Mouse (Mus musculus) kidney, embryonic 15.5 days (tissue): ENCODE measurements around the gene Calhm4. TPM values are rescaled to one million over a fixed set of nuclear protein-coding genes. Genes with fewer than 3 reads are reported as not detected.

Experiments used
- ATAC-seq: fragments of 200-750 bp; cut with Nextera tagmentation; replicated peaks from 2 replicates; pipeline ENCODE4 v1.8.0; 2017; ENCODE audit warnings: moderate TSS enrichment; ENCODE audit not compliant: low FRiP score
- H3K27ac ChIP-seq: fragments of 300-500 bp; sonication (generic); 2 replicates; pipeline ENCODE4 v1.5.1; 2015; ENCODE audit warnings: mild to moderate bottlenecking, inconsistent platforms
- H3K27me3 ChIP-seq: fragments of 300-500 bp; sonication (generic); 2 replicates; pipeline ENCODE4 v1.6.1; 2015; ENCODE audit warnings: inconsistent platforms
- H3K36me3 ChIP-seq: fragments of 300-500 bp; sonication (generic); 2 replicates; pipeline ENCODE4 v1.6.1; 2015; ENCODE audit warnings: inconsistent platforms
- H3K4me1 ChIP-seq: fragments of 300-500 bp; sonication (generic); 2 replicates; pipeline ENCODE4 v1.6.1; 2015; ENCODE audit warnings: inconsistent platforms
- H3K4me2 ChIP-seq: fragments of 300-500 bp; sonication (generic); 2 replicates; pipeline ENCODE4 v1.6.1; 2015; ENCODE audit warnings: moderate library complexity, mild to moderate bottlenecking, inconsistent platforms
- H3K4me3 ChIP-seq: fragments of 300-500 bp; sonication (generic); replicated peaks from 2 replicates; pipeline ENCODE4 v1.5.1; 2015; ENCODE audit warnings: mild to moderate bottlenecking, inconsistent platforms
- H3K9ac ChIP-seq: fragments of 300-500 bp; sonication (generic); 2 replicates; pipeline ENCODE4 v1.6.1; 2015; ENCODE audit warnings: mild to moderate bottlenecking, inconsistent platforms
- H3K9me3 ChIP-seq: fragments of 300-500 bp; sonication (generic); replicated peaks from 2 replicates; pipeline ENCODE4 v1.6.1; 2016; ENCODE audit warnings: inconsistent platforms
- WGBS: fragments of 180-500 bp; shearing (Covaris S2); methylation state at CpG from one replicate; pipeline ENCODE4 v1.1.7; 2015; ENCODE audit warnings: mixed read lengths; 5-methylcytosine and 5-hydroxymethylcytosine counted together
- polyA plus RNA-seq: library from polyadenylated mRNA; unstranded; fragments of >200 nt; fragmentation: Nextera tagmentation; extraction: Ambion mirVana; gene quantifications from 2 replicates; pipeline ENCODE4 v1.2.1, GENCODE M21; 2015

Gene Calhm4
- not detected in 2 replicates for polyA plus RNA-seq

- 83% methylated on average over 5 of the region's 5 CpGs for WGBS
- H3K9me3 ChIP-seq = no peaks in the 10 kb centered on the region
- no peaks in the 10 kb centered on the region for H3K36me3 ChIP-seq
- no peak within 1 kb of the TSS for H3K4me2 ChIP-seq
- no peaks in the 10 kb centered on the region for H3K4me1 ChIP-seq
- no peak for ATAC-seq
- no peak within 1 kb of the TSS for H3K9ac ChIP-seq
- H3K4me3 ChIP-seq = no peak within 1 kb of the TSS
- H3K27me3 ChIP-seq = 0 out of 2 replicates have a peak, but pooled peaks cover 2% of the 10 kb centered on the region
- H3K27ac ChIP-seq = no peak within 1 kb of the TSS
These were observed at the start of gene Calhm4 for GRCm38 (mm10) chr10:34044210-34044609. Gene Calhm4, minus strand, starts transcription at chr10:34044310.

GRCm38 (mm10) chr10:34091888-34092287, 47.8 kb upstream of the Calhm4 start:
- Histone ChIP-seq H3K9me3 (no peaks in the 10 kb centered on the region), H3K4me1 (peaks cover 4% of the 10 kb centered on the region; the same call in 1 of the 2 replicates), H3K4me2 (no peak overlapping the region), H3K36me3 (no peaks in the 10 kb centered on the region), H3K4me3 (no peak overlapping the region), H3K27me3 (no peaks in the 10 kb centered on the region), H3K27ac (no peak overlapping the region), H3K9ac (no peak overlapping the region)
- no peak for ATAC-seq
- WGBS = 77% methylated on average over 5 of the region's 5 CpGs

DNA sequence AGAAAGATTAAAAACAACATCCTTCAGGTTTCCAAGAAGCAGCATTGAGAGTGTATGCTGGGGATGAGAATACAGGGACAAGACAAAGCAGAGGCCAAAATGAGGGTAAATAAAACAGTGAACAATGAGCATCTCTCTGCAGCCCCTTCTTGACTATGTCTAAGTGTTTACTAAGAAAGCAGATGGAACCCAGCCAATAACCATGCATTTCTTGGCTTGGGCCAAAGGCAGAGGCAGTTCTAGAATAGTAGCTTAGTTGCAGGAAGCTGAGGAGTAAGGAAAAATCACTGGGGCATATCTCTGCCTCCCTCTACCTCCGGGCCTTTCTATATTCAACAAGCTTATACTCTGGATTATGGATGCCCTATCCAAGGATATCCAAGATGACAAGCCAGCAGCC, 46.4 kb upstream of the Calhm4 start:
- no peak overlapping the region for H3K4me3 ChIP-seq
- H3K27me3 ChIP-seq = no peaks in the 10 kb centered on the region
- H3K9me3 ChIP-seq = no peaks in the 10 kb centered on the region
- no peak for ATAC-seq
- no peak overlapping the region for H3K4me2 ChIP-seq
- H3K9ac ChIP-seq = no peak overlapping the region
- WGBS = 81% methylated on average over 1 of the region's 1 CpGs
- H3K36me3 ChIP-seq = no peaks in the 10 kb centered on the region
- no peak overlapping the region for H3K27ac ChIP-seq
- no peaks in the 10 kb centered on the region for H3K4me1 ChIP-seq

GRCm38 (mm10) chr10:34089517-34089916, 45.4 kb upstream of the Calhm4 start:
- Histone ChIP-seq H3K27me3 (no peaks in the 10 kb centered on the region), H3K4me2 (no peak overlapping the region), H3K9ac (no peak overlapping the region), H3K27ac (no peak overlapping the region), H3K36me3 (no peaks in the 10 kb centered on the region), H3K4me1 (no peaks in the 10 kb centered on the region), H3K9me3 (no peaks in the 10 kb centered on the region), H3K4me3 (no peak overlapping the region)
- no peak for ATAC-seq
- 54% methylated on average over 3 of the region's 3 CpGs for WGBS

DNA sequence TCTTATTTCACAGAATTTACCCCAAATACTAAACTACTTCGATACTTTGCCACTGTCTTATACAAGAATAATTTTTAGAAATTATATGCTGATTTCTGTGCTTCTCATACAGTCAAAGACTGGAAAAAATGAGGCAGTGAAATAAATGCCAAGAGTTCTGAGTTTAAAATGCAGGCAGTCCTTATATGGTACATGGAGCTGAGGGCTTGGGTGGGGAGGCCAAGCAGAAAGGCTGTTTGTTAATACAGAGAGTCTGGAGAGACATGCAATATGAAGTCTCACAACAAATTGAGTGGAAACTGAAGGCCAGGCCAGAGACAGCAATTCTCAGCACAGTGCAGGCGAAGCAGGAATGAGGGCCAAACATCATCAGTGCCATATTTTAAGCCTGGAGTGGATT, 44.4 kb upstream of the Calhm4 start:
- no peak for ATAC-seq
- 86% methylated on average over 2 of the region's 2 CpGs for WGBS
- H3K4me2 ChIP-seq = no peak overlapping the region
- no peaks in the 10 kb centered on the region for H3K27me3 ChIP-seq
- no peaks in the 10 kb centered on the region for H3K36me3 ChIP-seq
- H3K9ac ChIP-seq = no peak overlapping the region
- no peak overlapping the region for H3K27ac ChIP-seq
- H3K4me1 ChIP-seq = no peaks in the 10 kb centered on the region
- H3K4me3 ChIP-seq = no peak overlapping the region
- H3K9me3 ChIP-seq = no peaks in the 10 kb centered on the region

DNA sequence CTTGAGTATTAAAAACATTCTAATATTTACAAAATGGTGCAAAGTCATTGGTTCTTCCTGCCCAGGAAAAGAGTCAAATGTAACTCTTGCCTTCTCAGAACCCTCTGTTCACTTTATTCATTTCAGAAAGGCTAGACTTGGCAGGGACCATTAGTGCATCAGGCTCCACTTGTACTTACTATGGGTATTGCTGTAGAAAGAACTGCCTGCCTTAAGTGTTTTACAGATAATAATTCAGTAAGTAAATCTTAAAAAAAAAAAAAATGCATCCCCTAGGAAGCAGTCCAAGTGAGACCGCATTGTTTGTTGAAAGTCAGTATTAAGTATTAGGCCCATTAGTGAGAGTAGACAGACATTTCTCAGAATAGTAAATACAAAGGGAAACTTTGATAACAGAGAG, 42.4 kb upstream of the Calhm4 start:
- no peak overlapping the region for H3K4me3 ChIP-seq
- ATAC-seq = no peak
- WGBS = 93% methylated on average over 1 of the region's 1 CpGs
- H3K27ac ChIP-seq = no peak overlapping the region
- no peaks in the 10 kb centered on the region for H3K36me3 ChIP-seq
- H3K4me1 ChIP-seq = no peaks in the 10 kb centered on the region
- no peak overlapping the region for H3K4me2 ChIP-seq
- no peaks in the 10 kb centered on the region for H3K27me3 ChIP-seq
- H3K9me3 ChIP-seq = no peaks in the 10 kb centered on the region
- H3K9ac ChIP-seq = no peak overlapping the region

DNA sequence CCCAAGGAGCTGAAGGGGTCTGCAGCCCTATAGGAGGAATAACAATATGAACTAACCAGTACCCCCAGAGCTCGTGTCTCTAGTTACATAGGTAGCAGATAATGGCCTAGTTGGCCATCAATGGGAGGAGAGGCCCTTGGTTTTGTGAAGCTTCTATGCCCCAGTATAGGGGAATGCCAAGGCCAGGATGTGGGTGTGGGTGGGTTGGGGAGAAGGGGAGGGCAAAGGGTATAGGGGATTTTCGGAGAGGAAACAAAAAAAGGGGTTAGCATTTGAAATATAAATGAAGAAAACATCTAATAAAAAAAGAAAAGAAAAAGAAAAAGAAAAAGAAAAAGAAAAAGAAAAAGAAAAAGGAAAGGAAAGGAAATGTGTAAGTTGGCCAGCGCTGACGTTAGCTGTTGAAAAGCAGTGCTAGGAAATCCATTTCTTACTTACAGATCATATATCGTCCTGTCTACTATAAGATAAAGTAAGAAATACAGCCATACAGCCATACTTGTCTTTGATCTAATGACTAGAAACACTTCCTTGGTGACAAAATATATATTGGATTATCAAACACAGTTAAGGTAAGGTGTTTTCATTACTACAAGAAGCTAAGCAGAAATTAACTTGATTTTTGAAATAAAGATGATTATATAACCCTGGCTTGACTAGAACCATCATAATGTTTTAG, 30.6 kb upstream of the Calhm4 start:
- H3K4me3 ChIP-seq = no peak overlapping the region
- WGBS = 83% methylated on average over 5 of the region's 5 CpGs
- ATAC-seq = no peak
- no peak overlapping the region for H3K9ac ChIP-seq
- H3K27me3 ChIP-seq = no peaks in the 10 kb centered on the region
- H3K4me1 ChIP-seq = no peaks in the 10 kb centered on the region
- H3K4me2 ChIP-seq = no peak overlapping the region
- no peak overlapping the region for H3K27ac ChIP-seq
- no peaks in the 10 kb centered on the region for H3K9me3 ChIP-seq
- no peaks in the 10 kb centered on the region for H3K36me3 ChIP-seq

- Histone ChIP-seq H3K9me3 (no peaks in the 10 kb centered on the region), H3K4me3 (no peak overlapping the region), H3K27ac (no peak overlapping the region), H3K36me3 (no peaks in the 10 kb centered on the region), H3K4me1 (no peaks in the 10 kb centered on the region), H3K9ac (no peak overlapping the region), H3K27me3 (no peaks in the 10 kb centered on the region), H3K4me2 (no peak overlapping the region)
- ATAC-seq = no peak
- WGBS = 56% methylated on average over 2 of the region's 2 CpGs
These were observed 27.5 kb upstream of the Calhm4 start for GRCm38 (mm10) chr10:34071650-34072049.

DNA sequence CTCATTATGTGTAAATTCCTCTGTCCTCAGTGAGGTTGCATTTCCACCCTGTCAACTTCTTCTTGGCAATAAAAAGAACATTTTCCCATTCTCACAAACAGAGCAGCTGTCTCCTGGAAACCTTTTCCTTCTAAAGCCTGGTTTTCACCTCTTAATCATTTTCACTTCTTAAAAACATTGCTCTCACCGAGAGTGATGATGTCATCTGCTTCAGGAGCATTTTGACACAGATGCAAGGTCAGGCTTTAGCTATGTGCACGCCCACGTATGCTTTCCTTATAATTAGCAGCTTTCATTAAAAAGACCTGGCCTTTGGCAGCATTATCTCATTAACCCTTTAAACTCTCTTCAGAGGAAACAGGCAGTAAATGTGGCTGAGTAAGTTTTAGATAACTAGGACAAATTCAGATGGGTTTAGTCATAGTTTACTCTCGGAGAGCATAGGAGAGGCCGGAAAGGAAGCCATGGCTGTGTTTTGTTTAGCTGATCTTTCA, 26.9 kb upstream of the Calhm4 start:
- Histone ChIP-seq H3K4me2 (no peak overlapping the region), H3K4me3 (no peak overlapping the region), H3K9ac (no peak overlapping the region), H3K4me1 (no peaks in the 10 kb centered on the region), H3K27me3 (no peaks in the 10 kb centered on the region), H3K9me3 (no peaks in the 10 kb centered on the region), H3K27ac (no peak overlapping the region), H3K36me3 (no peaks in the 10 kb centered on the region)
- no peak for ATAC-seq
- WGBS = 36% methylated on average over 5 of the region's 5 CpGs

- Histone ChIP-seq H3K4me2 (no peak overlapping the region), H3K4me1 (no peaks in the 10 kb centered on the region), H3K27me3 (no peaks in the 10 kb centered on the region), H3K9ac (no peak overlapping the region), H3K36me3 (no peaks in the 10 kb centered on the region), H3K27ac (no peak overlapping the region), H3K4me3 (no peak overlapping the region), H3K9me3 (no peaks in the 10 kb centered on the region)
- ATAC-seq = no peak
- 65% methylated on average over 1 of the region's 1 CpGs for WGBS
These were observed 25.5 kb upstream of the Calhm4 start for GRCm38 (mm10) chr10:34069606-34070005.

DNA sequence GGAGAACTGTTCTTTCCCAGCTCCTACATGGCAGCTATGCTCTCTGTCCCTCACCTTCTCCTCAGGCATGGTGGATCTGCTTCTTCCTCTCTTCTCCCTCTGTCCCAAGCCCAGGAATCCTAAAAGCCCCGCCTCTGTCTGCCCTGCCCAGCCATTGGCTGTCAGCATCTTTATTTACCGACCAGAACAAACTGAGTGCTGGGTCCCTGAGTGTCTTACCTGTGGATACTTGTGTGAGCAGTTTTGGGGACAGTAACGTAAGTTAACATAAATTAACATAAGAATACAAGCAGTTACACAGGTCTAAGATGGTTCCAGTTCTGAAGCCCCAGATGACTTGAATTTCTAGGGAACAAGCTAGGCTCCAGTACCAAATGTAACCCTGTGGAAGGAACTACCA, 22.5 kb upstream of the Calhm4 start:
- Histone ChIP-seq H3K9me3 (no peaks in the 10 kb centered on the region), H3K9ac (no peak overlapping the region), H3K4me1 (no peaks in the 10 kb centered on the region), H3K27ac (no peak overlapping the region), H3K4me3 (no peak overlapping the region), H3K36me3 (no peaks in the 10 kb centered on the region), H3K27me3 (no peaks in the 10 kb centered on the region), H3K4me2 (no peak overlapping the region)
- WGBS = 58% methylated on average over 3 of the region's 3 CpGs
- no peak for ATAC-seq

GRCm38 (mm10) chr10:34053987-34054386, 9.9 kb upstream of the Calhm4 start:
- no peaks in the 10 kb centered on the region for H3K36me3 ChIP-seq
- H3K4me2 ChIP-seq = no peak overlapping the region
- no peaks in the 10 kb centered on the region for H3K4me1 ChIP-seq
- H3K27ac ChIP-seq = no peak overlapping the region
- WGBS = 82% methylated on average over 2 of the region's 2 CpGs
- no peaks in the 10 kb centered on the region for H3K27me3 ChIP-seq
- H3K9ac ChIP-seq = no peak overlapping the region
- no peaks in the 10 kb centered on the region for H3K9me3 ChIP-seq
- H3K4me3 ChIP-seq = no peak overlapping the region
- no peak for ATAC-seq

DNA sequence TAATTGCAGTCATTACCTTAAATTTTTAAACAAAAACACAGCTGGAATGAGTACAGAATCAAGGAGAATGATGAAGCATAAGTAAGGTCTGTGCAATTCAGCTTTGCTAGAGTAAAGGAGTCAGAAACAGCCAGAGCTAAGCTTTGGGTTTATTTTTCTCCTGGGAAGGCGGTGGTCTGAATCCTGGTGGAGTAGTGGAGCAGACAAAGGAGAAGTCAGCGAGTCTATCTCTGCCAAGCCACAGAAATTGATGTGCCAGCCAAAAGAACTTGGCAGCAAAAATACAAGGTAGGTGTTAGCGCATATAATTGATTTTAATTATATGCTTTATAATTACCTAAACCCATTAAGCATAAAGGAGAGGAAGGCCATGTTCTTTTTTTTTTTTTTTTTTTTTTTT, 6.7 kb downstream of the Calhm4 start, which contains the start of gene Trappc3l:
Gene Trappc3l (plus strand): TSS at position 197 of the 400 bp plus-strand sequence.
- no peak for ATAC-seq
- Histone ChIP-seq H3K36me3 (no peaks in the 10 kb centered on the region), H3K4me1 (peaks cover 2% of the 10 kb centered on the region; the same call in 1 of the 2 replicates), H3K4me3 (no peak within 1 kb of the TSS), H3K9me3 (no peaks in the 10 kb centered on the region), H3K27ac (no peak within 1 kb of the TSS), H3K4me2 (no peak within 1 kb of the TSS), H3K9ac (no peak within 1 kb of the TSS), H3K27me3 (peaks cover 10% of the 10 kb centered on the region; the same call in 1 of the 2 replicates)
- 80% methylated on average over 3 of the region's 3 CpGs for WGBS
